Comparison of ENCODE assay signal across 16 mouse cellular contexts in genomic region chr10:80510273-80510660, GRCm38 (mm10). TPM values are rescaled to one million over a fixed set of nuclear protein-coding genes. Genes with fewer than 3 reads are reported as not detected.
DNase-seq lines count a peak whose midpoint lies in the region; ATAC-seq lines count a peak whose summit lies in the region.
"Had no signal": no experiment of that assay in that cellular context is flagged by ENCODE, and none has a peak within 500 bp of the region (broad histone marks: within the 10 kb centered on the region; RNA-seq: fewer than 3 reads in every experiment).

No protein-coding gene starts in this region.

- H3K9ac ChIP-seq in embryonic facial prominence, embryonic 14.5 days (ENCODE audit: low read depth, low read length) = no peak overlapping the region
- H3K9ac ChIP-seq: midbrain, embryonic 15.5 days had no signal

- 0 out of 2 replicates have a peak overlapping the region, but pooled peaks have one; percentile 71 for H3K4me2 ChIP-seq in embryonic facial prominence, embryonic 14.5 days (ENCODE audit: low read depth, low read length)

- peaks cover 84% of the 10 kb centered on the region for H3K27me3 ChIP-seq in heart, embryonic 10.5 days (ENCODE audit: insufficient read depth, poor library complexity, severe bottlenecking)
- peaks cover 57% of the 10 kb centered on the region for H3K27me3 ChIP-seq in embryonic facial prominence, embryonic 14.5 days (replicated peaks; ENCODE audit: control insufficient read depth, insufficient read depth, low read length)

- no peaks in the 10 kb centered on the region for H3K36me3 ChIP-seq in heart, embryonic 10.5 days
- no peaks in the 10 kb centered on the region for H3K36me3 ChIP-seq in embryonic facial prominence, embryonic 14.5 days (ENCODE audit: control insufficient read depth, insufficient read depth, low read length)
- H3K36me3 ChIP-seq: midbrain, embryonic 15.5 days had no signal

- no peaks in the 10 kb centered on the region for H3K9me3 ChIP-seq in heart, embryonic 10.5 days
- H3K9me3 ChIP-seq in embryonic facial prominence, embryonic 14.5 days (ENCODE audit: control insufficient read depth, low read length) = no peaks in the 10 kb centered on the region
- H3K9me3 ChIP-seq: midbrain, embryonic 15.5 days had no signal

- peak overlapping the region; percentile 70; the same call in 1 of the 2 replicates for H3K27ac ChIP-seq in heart, embryonic 10.5 days
- H3K27ac ChIP-seq in embryonic facial prominence, embryonic 14.5 days (replicated peaks; ENCODE audit: low read depth, low read length) = no peak overlapping the region
- H3K27ac ChIP-seq: midbrain, embryonic 15.5 days had no signal

- whole genome bisulfite sequencing in heart, embryonic 10.5 days = 49% methylated on average over 10 of the region's 10 CpGs
- 40% methylated on average over 10 of the region's 10 CpGs for WGBS in embryonic facial prominence, embryonic 14.5 days

- intact Hi-C loops in heart, postnatal 14 days (cut with DNase I) = no loop called here

- ATAC-seq in embryonic facial prominence, embryonic 14.5 days (ENCODE audit: low read depth) = no peak
- peak; percentile 29 for ATAC-seq in megakaryocyte progenitor cell, adult 5-6 weeks (replicated peaks; ENCODE audit: poor library complexity)
- ATAC-seq: midbrain, embryonic 15.5 days had no signal

- no peak for DNase-seq in heart, embryonic 10.5 days (ENCODE audit: low spot score)
- DNase-seq in heart, postnatal 14 days = no peak
- peak; percentile 20 for DNase-seq in lung, postnatal 36 days
- no peak for DNase-seq in lung, postnatal 10 days
- DNase-seq in embryonic facial prominence, embryonic 14.5 days (ENCODE audit: low spot score) = no peak
- DNase-seq in right cerebral cortex, postnatal 36 days (ENCODE audit: low spot score in 2 of 2) = no peak
- no peak for DNase-seq in thymus, postnatal 25 days
- DNase-seq: adrenal gland, adult 2 months; kidney, postnatal 25 days; lung, adult 2 months had no signal

- 0 out of 2 replicates have a peak overlapping the region, but pooled peaks have one; percentile 51 for H3K4me3 ChIP-seq in heart, embryonic 10.5 days
- H3K4me3 ChIP-seq in embryonic facial prominence, embryonic 14.5 days (ENCODE audit: low read depth, low read length) = no peak overlapping the region

- peaks cover 26% of the 10 kb centered on the region for H3K4me1 ChIP-seq in heart, embryonic 10.5 days
- no peaks in the 10 kb centered on the region for H3K4me1 ChIP-seq in embryonic facial prominence, embryonic 14.5 days (ENCODE audit: control insufficient read depth, insufficient read depth, low read length)

RNA-seq across cellular contexts. Expression of gene Onecut3, which starts 15.6 kb away (rescaled TPM):
- 0.44 TPM in 1 of 2 replicates, not detected in the other for polyA plus RNA-seq in heart, embryonic 10.5 days (2016; fragmentation: Nextera tagmentation; extraction: Ambion mirVana)
- total RNA-seq in heart, postnatal 14 days (2021) = not detected
- not detected in 2 replicates for polyA plus RNA-seq in embryonic facial prominence, embryonic 14.5 days (2014; fragmentation: Nextera tagmentation; extraction: Ambion mirVana)
- not detected in 2 replicates for total RNA-seq in megakaryocyte progenitor cell, adult 5-6 weeks (2015)
- not detected in 2 replicates for total RNA-seq in megakaryocyte progenitor cell, adult 5-6 weeks (2017)
- total RNA-seq: adrenal gland, adult 2 months; gastrocnemius, adult 18-20 months; left cerebral cortex, adult 18-20 months had no signal
- polyA plus RNA-seq: adrenal gland, adult 2 months; heart, embryonic 14.5 days; lung, adult 2 months had no signal

RNA-seq across cellular contexts. Expression of gene Atp8b3, which starts 28.7 kb away (rescaled TPM):
- 0.31 and 0.32 TPM in 2 replicates for polyA plus RNA-seq in heart, embryonic 10.5 days (2016; fragmentation: Nextera tagmentation; extraction: Ambion mirVana)
- total RNA-seq in heart, postnatal 14 days (2021) = not detected
- 0.13 and 0.24 TPM in 2 replicates for polyA plus RNA-seq in embryonic facial prominence, embryonic 14.5 days (2014; fragmentation: Nextera tagmentation; extraction: Ambion mirVana)
- total RNA-seq in megakaryocyte progenitor cell, adult 5-6 weeks (2015) = not detected in 2 replicates
- not detected in 2 replicates for total RNA-seq in megakaryocyte progenitor cell, adult 5-6 weeks (2017)
- total RNA-seq: gastrocnemius, adult 18-20 months had no signal
- polyA plus RNA-seq: small intestine, adult 2 months had no signal

RNA-seq across cellular contexts. Expression of gene Rexo1, which starts 51.1 kb away (rescaled TPM):
- 25.1 and 26.9 TPM in 2 replicates for polyA plus RNA-seq in heart, embryonic 10.5 days (2016; fragmentation: Nextera tagmentation; extraction: Ambion mirVana)
- 10 to 100 TPM; 14.2 to 18.1 TPM for total RNA-seq in heart, postnatal 14 days (2021)
- polyA plus RNA-seq in embryonic facial prominence, embryonic 14.5 days (2014; fragmentation: Nextera tagmentation; extraction: Ambion mirVana) = 22.6 and 26.2 TPM in 2 replicates
- total RNA-seq in megakaryocyte progenitor cell, adult 5-6 weeks (2015) = 34.1 and 35.2 TPM in 2 replicates
- total RNA-seq in megakaryocyte progenitor cell, adult 5-6 weeks (2017) = 17.1 and 19.2 TPM in 2 replicates
